Mouse (Mus musculus) embryonic facial prominence, embryonic 13.5 days (tissue): ENCODE data around the gene Kcns1. TPM values are rescaled to one million over a fixed set of nuclear protein-coding genes. Genes with fewer than 3 reads are reported as not detected.

ENCODE experiments used
- ATAC-seq: fragments of 200-750 bp; cut with Nextera tagmentation; 2 replicates; pipeline ENCODE4 v1.8.0; 2017; ENCODE audit warnings: low read depth; ENCODE audit not compliant: insufficient number of reproducible peaks, insufficient read depth, low FRiP score, low TSS enrichment
- H3K27ac ChIP-seq: fragments of 300-500 bp; sonication (generic); 2 replicates; pipeline ENCODE4 v1.5.1; 2015; ENCODE audit warnings: moderate library complexity, mild to moderate bottlenecking, inconsistent platforms
- H3K27me3 ChIP-seq: fragments of 300-500 bp; sonication (generic); 2 replicates; pipeline ENCODE4 v1.6.1; 2015; ENCODE audit warnings: mild to moderate bottlenecking, inconsistent platforms
- H3K36me3 ChIP-seq: fragments of 300-500 bp; sonication (generic); 2 replicates; pipeline ENCODE4 v1.6.1; 2015; ENCODE audit warnings: mild to moderate bottlenecking, inconsistent platforms
- H3K4me1 ChIP-seq: fragments of 300-500 bp; sonication (generic); 2 replicates; pipeline ENCODE4 v1.6.1; 2015; ENCODE audit warnings: inconsistent platforms
- H3K4me2 ChIP-seq: fragments of 300-500 bp; sonication (generic); 2 replicates; pipeline ENCODE4 v1.6.1; 2015; ENCODE audit warnings: moderate library complexity, mild to moderate bottlenecking, inconsistent platforms
- H3K4me3 ChIP-seq: fragments of 300-500 bp; sonication (generic); 2 replicates; pipeline ENCODE4 v1.5.1; 2015; ENCODE audit warnings: mild to moderate bottlenecking, inconsistent platforms
- H3K9ac ChIP-seq: fragments of 300-500 bp; sonication (generic); 2 replicates; pipeline ENCODE4 v1.6.1; 2015; ENCODE audit warnings: mild to moderate bottlenecking, inconsistent platforms
- H3K9me3 ChIP-seq: fragments of 300-500 bp; sonication (generic); 2 replicates; pipeline ENCODE4 v1.6.1; 2016; ENCODE audit warnings: inconsistent platforms
- WGBS: fragments of 180-500 bp; shearing (Covaris S2); methylation state at CpG from one replicate; pipeline ENCODE4 v1.1.7; 2015; ENCODE audit warnings: mixed read lengths; 5-methylcytosine and 5-hydroxymethylcytosine counted together
- polyA plus RNA-seq: library from polyadenylated mRNA; unstranded; fragments of >200 nt; fragmentation: Nextera tagmentation; extraction: Ambion mirVana; gene quantifications from 2 replicates; pipeline ENCODE4 v1.2.1, GENCODE M21; 2015

The Kcns1 gene
- polyA plus RNA-seq, 1 experiment from 2014 or later, result 0.80 TPM

GRCm38 (mm10) chr2:164115531-164115930 lies 55.4 kb downstream of the Kcns1 start:
- no peak overlapping the region for H3K9ac ChIP-seq
- no peak overlapping the region for H3K4me3 ChIP-seq
- H3K9me3 ChIP-seq, result no peaks in the 10 kb centered on the region
- H3K4me2 ChIP-seq, result no peak overlapping the region
- 64% methylated on average over 10 of the region's 10 CpGs for WGBS
- peak overlapping the region; percentile 52 for H3K27ac ChIP-seq
- ATAC-seq, result no peak
- no peaks in the 10 kb centered on the region for H3K27me3 ChIP-seq
- peaks cover 29% of the 10 kb centered on the region for H3K36me3 ChIP-seq
- 0 out of 2 replicates have a peak, but pooled peaks cover 6% of the 10 kb centered on the region for H3K4me1 ChIP-seq

GRCm38 (mm10) chr2:164114051-164114450 lies 56.9 kb downstream of the Kcns1 start:
- Histone ChIP-seq H3K4me2 (no peak overlapping the region), H3K27me3 (no peaks in the 10 kb centered on the region), H3K9ac (no peak overlapping the region), H3K4me1 (peaks cover 15% of the 10 kb centered on the region), H3K4me3 (no peak overlapping the region), H3K9me3 (no peaks in the 10 kb centered on the region), H3K36me3 (peaks cover 15% of the 10 kb centered on the region), H3K27ac (no peak overlapping the region)
- 91% methylated on average over 6 of the region's 6 CpGs for WGBS
- ATAC-seq, result no peak

Other genes with a start within 250 kb of the Kcns1 start
- gene Ywhab, start 176.2 kb downstream of the Kcns1 start, polyA plus RNA-seq, result 311 and 329 TPM in 2 replicates
- 1.6 and 2.8 TPM in 2 replicates for gene Pabpc1l, start 145.7 kb downstream of the Kcns1 start, polyA plus RNA-seq
- 19.0 and 19.8 TPM in 2 replicates for gene Stk4, start 100.8 kb downstream of the Kcns1 start, polyA plus RNA-seq
- gene Tomm34, start 99.9 kb downstream of the Kcns1 start, polyA plus RNA-seq, result 59.1 and 59.3 TPM in 2 replicates
- gene Wfdc5, start 11.6 kb upstream of the Kcns1 start, polyA plus RNA-seq, result not detected in 2 replicates
- not detected in 2 replicates for gene Wfdc12, start 19.5 kb upstream of the Kcns1 start, polyA plus RNA-seq
- not detected in 2 replicates for gene Wfdc15a, start 29.0 kb upstream of the Kcns1 start, polyA plus RNA-seq
- gene Wfdc15b, start 50.5 kb upstream of the Kcns1 start, polyA plus RNA-seq, result not detected in 2 replicates
- not detected in 2 replicates for gene Svs2, start 67.4 kb upstream of the Kcns1 start, polyA plus RNA-seq
- gene Svs3b, start 85.5 kb upstream of the Kcns1 start, polyA plus RNA-seq, result not detected in 2 replicates
- not detected in 2 replicates for gene Svs4, start 107.3 kb upstream of the Kcns1 start, polyA plus RNA-seq
- gene Svs3a, start 118.2 kb upstream of the Kcns1 start, polyA plus RNA-seq, result not detected in 2 replicates
- gene Svs6, start 145.6 kb upstream of the Kcns1 start, polyA plus RNA-seq, result not detected in 2 replicates
- gene Svs5, start 161.6 kb upstream of the Kcns1 start, polyA plus RNA-seq, result not detected in 2 replicates
- gene Slpi, start 218.0 kb upstream of the Kcns1 start, polyA plus RNA-seq, result 2.2 and 2.7 TPM in 2 replicates
- gene Rbpjl, start 232.0 kb upstream of the Kcns1 start, polyA plus RNA-seq, result 0.59 and 1.0 TPM in 2 replicates
- 66.0 and 105 TPM in 2 replicates for gene Matn4, start 234.0 kb upstream of the Kcns1 start, polyA plus RNA-seq